Mouse (Mus musculus) liver, embryonic 14 days (tissue): Measurements from ENCODE around the gene Ifna12. TPM values are rescaled to one million over a fixed set of nuclear protein-coding genes. Genes with fewer than 3 reads are reported as not detected.

ENCODE experiments used
- polyA plus RNA-seq: library from polyadenylated mRNA; depleted of rRNA; stranded (reverse); fragments of >200 nt; gene quantifications from 2 replicates; pipeline ENCODE4 v1.2.3, GENCODE M21; 2012; rRNA removed

Gene Ifna12
- not detected in 2 replicates for polyA plus RNA-seq

GRCm38 (mm10) chr4:88603276-88603675 lies at the start of gene Ifna12:
Ifna12 (minus strand) TSS chr4:88603376.

GRCm38 (mm10) chr4:88644359-88644758 lies 41.2 kb upstream of the Ifna12 start, which contains the start of gene Ifna13:
Ifna13 (minus strand) TSS chr4:88644459.

GRCm38 (mm10) chr4:88634311-88634710 lies 31.1 kb upstream of the Ifna12 start, which contains the start of gene C87499:
C87499 (minus strand) TSS chr4:88634411.

GRCm38 (mm10) chr4:88592285-88592684 lies 10.9 kb downstream of the Ifna12 start, which contains the start of gene Ifna9:
Ifna9 (minus strand) TSS chr4:88592385.

GRCm38 (mm10) chr4:88571698-88572097 lies 31.5 kb downstream of the Ifna12 start, which contains the start of gene Ifna14:
Ifna14 (minus strand) TSS chr4:88571798.

GRCm38 (mm10) chr4:88558145-88558544 lies 45.0 kb downstream of the Ifna12 start, which contains the start of gene Ifna15:
Ifna15 (minus strand) TSS chr4:88558245.

Other genes with a start within 250 kb of the Ifna12 start
- gene Hacd4, start 164.4 kb downstream of the Ifna12 start, polyA plus RNA-seq, result 1.2 and 1.7 TPM in 2 replicates
- gene Ifnb1, start 80.6 kb downstream of the Ifna12 start, polyA plus RNA-seq, result not detected in 2 replicates
- not detected in 2 replicates for gene Ifna15, start 45.1 kb downstream of the Ifna12 start, polyA plus RNA-seq
- gene Ifna14, start 31.6 kb downstream of the Ifna12 start, polyA plus RNA-seq, result not detected in 2 replicates
- not detected in 2 replicates for gene Ifna9, start 11.0 kb downstream of the Ifna12 start, polyA plus RNA-seq
- gene C87499, start 31.0 kb upstream of the Ifna12 start, polyA plus RNA-seq, result not detected in 2 replicates
- gene Ifna13, start 41.1 kb upstream of the Ifna12 start, polyA plus RNA-seq, result not detected in 2 replicates
- gene Ifna16, start 73.5 kb upstream of the Ifna12 start, polyA plus RNA-seq, result not detected in 2 replicates
- not detected in 2 replicates for gene Ifna2, start 80.5 kb upstream of the Ifna12 start, polyA plus RNA-seq
- 0.06 TPM in 1 of 2 replicates, not detected in the other for gene Ifnab, start 88.0 kb upstream of the Ifna12 start, polyA plus RNA-seq
- gene Gm26566, start 118.4 kb upstream of the Ifna12 start, polyA plus RNA-seq, result 0.06 and 0.10 TPM in 2 replicates
- 9.1 and 11.2 TPM in 2 replicates for gene Klhl9, start 119.1 kb upstream of the Ifna12 start, polyA plus RNA-seq
- not detected in 2 replicates for gene Gm13271, start 151.5 kb upstream of the Ifna12 start, polyA plus RNA-seq
- gene Gm13283, start 156.7 kb upstream of the Ifna12 start, polyA plus RNA-seq, result not detected in 2 replicates
- gene Gm13290, start 170.5 kb upstream of the Ifna12 start, polyA plus RNA-seq, result not detected in 2 replicates
- gene Gm13289, start 173.5 kb upstream of the Ifna12 start, polyA plus RNA-seq, result not detected in 2 replicates
- not detected in 2 replicates for gene Gm13272, start 176.5 kb upstream of the Ifna12 start, polyA plus RNA-seq
- gene Ifnz, start 178.8 kb upstream of the Ifna12 start, polyA plus RNA-seq, result 0.01 TPM in 1 of 2 replicates, not detected in the other
- not detected in 2 replicates for gene Gm13276, start 182.3 kb upstream of the Ifna12 start, polyA plus RNA-seq
- not detected in 2 replicates for gene Gm13277, start 185.3 kb upstream of the Ifna12 start, polyA plus RNA-seq
- not detected in 2 replicates for gene Gm13278, start 188.2 kb upstream of the Ifna12 start, polyA plus RNA-seq
- gene Gm13275, start 191.1 kb upstream of the Ifna12 start, polyA plus RNA-seq, result 0.06 TPM in 1 of 2 replicates, not detected in the other
- gene Gm13279, start 194.0 kb upstream of the Ifna12 start, polyA plus RNA-seq, result not detected in 2 replicates
- not detected in 2 replicates for gene Gm13285, start 196.3 kb upstream of the Ifna12 start, polyA plus RNA-seq
- not detected in 2 replicates for gene Gm13287, start 199.9 kb upstream of the Ifna12 start, polyA plus RNA-seq
- not detected in 2 replicates for gene Gm13288, start 202.2 kb upstream of the Ifna12 start, polyA plus RNA-seq
- gene Ifna7, start 212.9 kb upstream of the Ifna12 start, polyA plus RNA-seq, result not detected in 2 replicates
- gene Ifna11, start 216.6 kb upstream of the Ifna12 start, polyA plus RNA-seq, result not detected in 2 replicates
- not detected in 2 replicates for gene Ifna6, start 224.0 kb upstream of the Ifna12 start, polyA plus RNA-seq
- gene Ifna5, start 232.1 kb upstream of the Ifna12 start, polyA plus RNA-seq, result not detected in 2 replicates
- gene Ifna4, start 238.5 kb upstream of the Ifna12 start, polyA plus RNA-seq, result not detected in 2 replicates
- gene Ifna1, start 246.7 kb upstream of the Ifna12 start, polyA plus RNA-seq, result not detected in 2 replicates